Mouse (Mus musculus) Patski (cell line): ENCODE data around the gene Cntn3. TPM values are rescaled to one million over a fixed set of nuclear protein-coding genes. Genes with fewer than 3 reads are reported as not detected.

Experiments used
- ATAC-seq: fragments of 100-300 bp; one replicate; pipeline ENCODE4 v1.8.0; 2021
- CTCF ChIA-PET: fragments of 350-600 bp; sonication (Branson Sonifier 250); formaldehyde crosslinking; loops from one replicate; lab custom pipeline; 2022; ENCODE audit warnings: inconsistent platforms; lab: Charles Lee
- POLR2A ChIA-PET: fragments of 350-600 bp; sonication (Branson Sonifier 250); formaldehyde crosslinking; loops from one replicate; lab custom pipeline; 2022; ENCODE audit warnings: antibody characterized with exemption, inconsistent platforms; lab: Charles Lee
- DNase-seq: peaks from one replicate; pipeline ENCODE4 v3.0.0-alpha.2; 2011; ENCODE audit warnings: low read depth, low spot score
- H3K27me3 ChIP-seq: fragments of 371-371 bp; one replicate; pipeline ENCODE4 v1.5.1; 2021
- CTCF ChIP-seq: fragments of 100-300 bp; IDR thresholded peaks from one replicate; pipeline ENCODE4 v1.5.1; 2021
- in situ Hi-C: fragments of 300-500 bp; cut with MboI; formaldehyde crosslinking; loops from 3 replicates; pipeline ENCODE4 v1.11.1; 2018; ENCODE audit warnings: low pct_unique_long_range_greater_than_20kb, mixed read lengths
- polyA plus RNA-seq: library from polyadenylated mRNA; unstranded; gene quantifications from one replicate; pipeline ENCODE4 v1.2.3, GENCODE M21; 2021

Gene Cntn3
- polyA plus RNA-seq, 1 experiment from 2014 or later, result 3.7 TPM

DNA sequence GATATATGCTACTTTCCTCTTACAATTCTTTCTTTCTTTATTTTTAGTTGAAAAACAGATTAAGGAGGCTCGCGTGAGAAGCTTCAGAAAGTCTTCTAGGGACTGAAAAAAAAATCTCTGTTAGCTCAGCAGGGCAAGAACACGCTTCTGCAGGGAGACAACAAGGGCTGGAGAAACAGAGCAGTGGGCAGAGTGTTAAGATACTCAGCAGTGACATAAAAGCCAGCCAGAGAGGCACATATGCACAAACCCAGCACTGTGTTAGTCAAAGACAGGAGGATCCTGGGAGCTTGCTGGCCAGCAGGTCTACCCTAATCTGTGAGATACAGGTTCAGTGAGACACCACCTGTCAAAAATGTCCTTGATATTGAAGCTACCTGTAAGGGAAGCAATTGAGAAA, 15.4 kb downstream of the Cntn3 start:
- TF ChIP-seq CTCF, result no peak
- in situ Hi-C loops, result loop anchor here (25.0 kb wide), 1 partner anchor 645 kb away; no protein-coding TSS in a partner anchor
- CTCF ChIA-PET, result no interaction called here
- H3K27me3 ChIP-seq, result peaks cover 10% of the 10 kb centered on the region
- no peak for DNase-seq
- ATAC-seq, result no peak
- POLR2A ChIA-PET, result no interaction called here

DNA sequence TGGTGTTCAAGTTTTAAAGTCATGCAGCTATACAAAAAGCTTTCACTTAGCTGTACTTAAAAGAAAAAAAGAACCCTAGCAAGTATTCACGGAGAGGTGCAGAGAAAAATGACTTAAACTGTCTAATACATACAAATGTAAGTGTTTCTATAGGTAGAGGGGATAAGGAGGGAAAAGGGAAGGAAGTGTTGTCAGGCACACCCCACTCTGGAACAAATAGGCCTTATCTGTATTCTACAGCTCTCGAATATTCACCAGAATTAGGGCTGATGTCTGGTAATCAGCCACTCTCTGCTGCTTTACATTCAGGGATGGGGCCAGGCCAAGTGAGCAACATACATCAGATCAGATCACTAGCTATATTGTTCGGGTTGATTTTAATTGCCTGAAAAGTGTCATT, 16.4 kb downstream of the Cntn3 start:
- peaks cover 10% of the 10 kb centered on the region for H3K27me3 ChIP-seq
- TF ChIP-seq CTCF, result no peak
- CTCF ChIA-PET, result no interaction called here
- in situ Hi-C loops, result loop anchor here (25.0 kb wide), 1 partner anchor 644 kb away; no protein-coding TSS in a partner anchor
- POLR2A ChIA-PET, result no interaction called here
- ATAC-seq (no peak), DNase-seq (no peak)

DNA sequence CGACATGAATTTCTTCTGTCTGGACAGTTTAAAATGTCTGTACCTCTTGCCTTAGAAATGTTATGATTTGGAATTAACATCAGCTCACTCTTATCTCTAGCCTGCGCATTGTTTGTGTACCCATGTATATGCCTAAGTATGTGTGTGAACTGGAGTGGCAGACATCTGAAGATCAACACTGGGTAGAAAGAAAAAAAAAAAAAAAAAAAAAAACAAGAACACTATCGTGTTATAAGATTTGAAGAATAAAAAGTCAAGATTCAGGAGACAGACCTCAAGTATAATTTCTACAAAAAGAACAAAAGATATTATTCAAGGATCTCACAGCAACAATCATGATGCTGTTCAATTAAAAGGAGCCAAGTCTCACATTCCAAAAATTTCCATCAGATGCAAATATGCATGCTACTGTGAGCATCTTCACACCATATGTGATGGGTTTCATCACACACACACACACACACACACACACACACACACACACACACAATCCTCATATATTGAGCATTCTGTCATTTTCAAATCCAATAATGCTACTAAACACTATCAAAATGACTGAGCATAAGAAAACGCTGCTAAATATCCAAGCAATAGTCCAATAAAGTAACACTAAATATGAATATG, 17.0 kb downstream of the Cntn3 start:
- peaks cover 8% of the 10 kb centered on the region for H3K27me3 ChIP-seq
- TF ChIP-seq CTCF, result no peak

DNA sequence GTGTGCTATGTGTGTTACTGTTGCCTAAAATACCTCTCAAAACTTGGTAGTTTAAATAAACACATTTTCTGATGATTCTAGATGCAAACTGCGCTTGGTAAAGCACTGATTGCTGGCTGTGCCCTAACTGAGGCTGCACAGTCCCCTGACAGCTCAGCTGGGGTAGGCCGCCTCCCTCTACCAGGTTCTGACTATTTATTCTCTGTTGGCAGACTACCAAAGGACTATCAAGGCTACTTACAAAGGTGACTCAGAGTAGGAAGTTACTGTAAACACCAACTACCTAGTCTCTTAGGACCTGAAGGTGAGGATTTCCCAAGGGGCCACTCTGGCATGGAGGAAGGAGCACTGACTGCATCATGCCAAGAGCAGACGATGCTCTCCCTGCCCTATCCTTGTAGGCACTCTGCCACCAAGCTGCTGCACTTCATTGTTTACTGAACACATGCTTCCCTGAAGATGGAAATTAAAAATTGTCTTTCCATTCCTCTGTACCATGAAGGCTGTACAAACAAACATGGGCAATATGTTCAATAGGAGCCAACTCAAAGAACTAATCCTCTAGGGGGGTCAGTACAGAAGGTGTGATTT, 17.7 kb downstream of the Cntn3 start:
- DNase-seq, result no peak
- POLR2A ChIA-PET, result no interaction called here
- CTCF ChIA-PET, result no interaction called here

More for the DNA sequence above, 17.0 kb downstream of the Cntn3 start:
- ATAC-seq, result no peak
- in situ Hi-C loops, result loop anchor here (25.0 kb wide), 1 partner anchor 644 kb away; no protein-coding TSS in a partner anchor
- ChIA-PET CTCF (no interaction called here), POLR2A (no interaction called here)
- DNase-seq, result no peak

DNA sequence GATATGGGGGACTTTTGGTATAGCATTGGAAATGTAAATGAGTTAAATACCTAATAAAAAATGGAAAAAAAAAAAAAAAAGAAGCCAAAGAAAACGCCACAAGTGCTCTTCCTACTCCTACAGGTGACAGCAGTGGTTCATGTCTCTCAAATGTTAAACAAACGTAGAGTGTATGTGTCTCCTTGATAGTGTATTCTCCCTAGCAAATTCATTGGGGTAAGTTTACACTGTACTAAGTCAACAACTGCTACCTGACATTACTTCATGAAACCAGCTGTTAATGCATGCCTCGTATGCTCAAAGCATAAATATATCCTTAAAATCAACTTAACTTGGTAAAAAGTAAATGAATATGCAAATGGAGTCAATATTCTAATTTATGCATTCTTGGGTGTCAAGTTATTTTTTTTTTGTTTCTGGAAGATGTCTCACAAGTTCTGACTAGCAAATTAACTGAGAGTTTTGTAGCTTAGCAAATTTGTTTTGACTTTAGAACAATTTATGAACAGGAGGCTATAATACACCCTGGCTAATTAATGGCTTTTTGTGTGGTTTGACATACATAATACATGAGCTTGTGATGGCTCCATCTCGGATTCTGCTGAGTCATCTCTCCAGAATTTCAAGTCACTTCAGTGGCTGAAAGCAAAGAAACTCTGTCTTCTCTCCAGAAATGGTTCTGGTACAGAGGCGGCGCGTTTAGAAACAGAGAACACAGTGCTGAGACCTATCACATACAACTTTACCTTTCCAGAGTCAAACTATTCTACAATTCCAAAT, 31.1 kb downstream of the Cntn3 start:
- ChIA-PET POLR2A (interaction anchor here (0.8 kb wide), 1 partner anchor 328 kb away, joined by 6 read pairs; no protein-coding TSS in a partner anchor), CTCF (interaction anchor here (1.4 kb wide), 1 partner anchor 21 kb away, joined by 4 read pairs; no protein-coding TSS in a partner anchor)
- in situ Hi-C loops, result no loop called here
- no peak for ATAC-seq
- no peaks in the 10 kb centered on the region for H3K27me3 ChIP-seq
- DNase-seq, result no peak
- TF ChIP-seq CTCF, result no peak

More for the DNA sequence above, 17.7 kb downstream of the Cntn3 start:
- no peak for TF ChIP-seq CTCF
- ATAC-seq, result no peak
- in situ Hi-C loops, result loop anchor here (25.0 kb wide), 1 partner anchor 643 kb away; no protein-coding TSS in a partner anchor
- H3K27me3 ChIP-seq, result peaks cover 4% of the 10 kb centered on the region

DNA sequence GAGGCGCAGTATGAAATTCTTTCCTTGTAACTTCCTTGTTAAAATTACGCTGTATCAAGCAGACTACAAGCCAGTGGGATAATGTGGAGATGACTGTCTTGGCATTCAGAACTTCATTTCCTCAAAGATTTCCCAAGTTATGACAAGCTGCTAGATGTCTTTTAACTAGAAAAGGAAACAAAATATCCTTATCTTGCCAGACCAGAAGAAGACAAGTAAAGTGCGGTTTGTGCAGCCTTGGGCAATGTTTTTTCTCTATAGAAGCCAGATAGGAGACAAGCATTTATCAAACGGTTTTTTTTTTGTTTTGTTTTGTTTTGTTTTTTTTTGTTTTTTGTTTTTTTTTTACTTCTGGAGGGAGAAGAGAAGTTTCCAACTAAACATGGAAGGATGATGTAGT, 37.3 kb downstream of the Cntn3 start:
- H3K27me3 ChIP-seq, result no peaks in the 10 kb centered on the region
- no peak for DNase-seq
- ChIA-PET POLR2A (no interaction called here), CTCF (no interaction called here)
- ATAC-seq, result no peak
- no peak for TF ChIP-seq CTCF
- in situ Hi-C loops, result no loop called here

DNA sequence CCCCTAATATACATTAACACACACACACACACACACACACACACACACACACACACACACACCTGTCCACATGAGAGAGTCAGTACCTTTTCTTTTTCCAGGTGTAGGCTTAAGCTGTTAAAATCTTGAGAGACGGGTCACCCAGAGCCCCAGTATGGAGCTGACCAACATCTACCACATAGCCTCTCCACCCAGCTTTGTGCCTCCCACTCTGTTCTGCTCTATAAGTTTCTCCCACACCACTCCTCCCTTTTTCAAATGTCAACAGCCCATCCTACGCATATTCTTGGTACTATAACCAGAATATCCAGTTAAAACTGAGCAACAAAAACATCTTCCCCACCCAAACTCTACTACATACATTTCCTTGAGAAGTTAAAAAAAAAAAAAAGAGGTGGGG, 49.9 kb downstream of the Cntn3 start:
- ATAC-seq (no peak), DNase-seq (no peak)
- TF ChIP-seq CTCF, result no peak
- ChIA-PET CTCF (no interaction called here), POLR2A (interaction anchor here (0.8 kb wide), 1 partner anchor 10 kb away, joined by 5 read pairs; no protein-coding TSS in a partner anchor)
- no peaks in the 10 kb centered on the region for H3K27me3 ChIP-seq
- in situ Hi-C loops, result no loop called here

DNA sequence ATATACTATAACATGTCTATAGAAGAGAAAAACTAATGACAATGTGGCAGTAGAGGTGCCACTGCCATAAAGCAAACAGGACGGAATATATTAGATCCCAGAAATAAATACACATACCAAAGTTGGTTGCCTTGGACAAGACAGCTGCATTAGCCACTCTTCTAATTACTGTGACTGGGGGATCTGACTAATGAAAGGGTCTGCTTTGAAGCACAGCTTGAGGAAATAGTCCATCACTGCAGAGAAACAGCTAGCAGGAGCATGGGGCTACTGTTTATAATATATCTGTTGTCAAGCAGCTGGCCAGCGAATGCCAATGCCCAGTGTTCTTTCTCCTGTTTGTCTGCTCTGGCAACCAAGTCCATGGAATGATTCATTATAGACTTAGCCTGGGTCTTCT, 51.9 kb downstream of the Cntn3 start:
- DNase-seq (no peak), ATAC-seq (no peak)
- H3K27me3 ChIP-seq, result no peaks in the 10 kb centered on the region
- ChIA-PET CTCF (no interaction called here), POLR2A (interaction anchor here (1.5 kb wide), 1 partner anchor 9 kb away, joined by 3 read pairs; no protein-coding TSS in a partner anchor)
- in situ Hi-C loops, result no loop called here
- no peak for TF ChIP-seq CTCF

DNA sequence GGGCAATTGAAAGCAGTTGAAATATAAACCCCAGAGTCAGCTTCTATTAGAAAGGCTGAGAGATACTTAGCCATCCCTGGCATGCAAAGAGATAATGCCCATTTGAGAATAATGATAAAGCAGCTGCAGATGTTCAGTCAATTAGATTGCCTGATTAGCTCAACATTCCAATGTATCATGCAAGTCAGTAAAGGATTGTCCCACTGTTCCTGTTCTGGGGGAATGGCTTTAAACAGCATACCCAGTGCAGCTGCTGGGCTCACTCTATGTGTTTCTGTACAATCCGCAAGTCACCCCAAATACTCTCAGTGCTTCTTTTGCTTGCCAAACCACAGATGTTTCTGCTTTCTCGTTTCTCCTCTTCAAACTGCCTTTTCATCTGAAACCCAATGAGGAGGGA, 57.7 kb downstream of the Cntn3 start:
- no peaks in the 10 kb centered on the region for H3K27me3 ChIP-seq
- TF ChIP-seq CTCF, result no peak
- POLR2A ChIA-PET, result no interaction called here
- no peak for ATAC-seq
- in situ Hi-C loops, result no loop called here
- CTCF ChIA-PET, result no interaction called here
- DNase-seq, result no peak

DNA sequence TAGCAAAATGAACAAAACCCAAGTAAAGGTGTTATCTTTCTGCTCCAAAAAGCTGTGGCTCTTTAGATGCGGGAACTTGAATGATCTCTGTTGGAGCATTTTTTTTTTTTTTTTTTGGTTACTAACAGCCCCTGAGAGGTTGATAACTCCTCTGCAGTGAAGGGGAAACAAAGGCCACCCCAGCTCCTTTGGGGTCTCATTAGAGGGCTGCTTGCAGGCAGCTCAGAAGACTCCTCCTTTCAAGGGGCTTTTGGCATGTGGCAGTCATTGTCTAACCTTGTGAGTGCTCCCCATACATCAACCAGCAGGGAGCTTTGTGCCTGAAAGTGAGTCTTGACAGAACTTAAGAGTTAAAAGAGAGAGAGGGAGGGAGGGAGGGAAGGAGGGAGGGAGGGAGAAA, 60.8 kb downstream of the Cntn3 start:
- ChIA-PET CTCF (no interaction called here), POLR2A (no interaction called here)
- no peak for ATAC-seq
- in situ Hi-C loops, result no loop called here
- H3K27me3 ChIP-seq, result no peaks in the 10 kb centered on the region
- DNase-seq, result no peak
- TF ChIP-seq CTCF, result no peak

DNA sequence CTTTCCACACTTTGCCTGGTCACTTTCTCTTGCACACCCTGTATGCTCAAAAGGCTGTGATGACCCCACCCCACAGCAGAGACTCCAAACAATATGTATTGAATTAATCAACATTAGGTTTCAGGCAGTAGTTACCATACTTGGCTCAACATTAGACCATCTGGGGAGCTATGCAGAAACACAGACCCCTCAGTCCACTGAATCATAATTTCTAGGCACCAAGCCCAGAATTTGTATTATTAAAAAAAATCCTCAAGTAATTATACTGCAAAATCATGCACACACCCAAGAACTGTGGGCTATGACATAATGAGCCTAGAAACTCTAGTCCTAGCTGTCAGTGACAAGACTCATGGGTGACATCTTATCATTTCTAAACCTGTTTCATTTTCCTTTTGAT, 87.4 kb downstream of the Cntn3 start:
- no peaks in the 10 kb centered on the region for H3K27me3 ChIP-seq
- ChIA-PET CTCF (no interaction called here), POLR2A (no interaction called here)
- no peak for ATAC-seq
- in situ Hi-C loops, result no loop called here
- no peak for DNase-seq
- TF ChIP-seq CTCF, result no peak
